Comparison of ENCODE assay signal across 16 mouse cellular contexts in genomic region chr11:119948803-119949202, GRCm38 (mm10). TPM values are rescaled to one million over a fixed set of nuclear protein-coding genes. Genes with fewer than 3 reads are reported as not detected.
DNase-seq lines count a peak whose midpoint lies in the region; ATAC-seq and TF ChIP-seq lines count a peak whose summit lies in the region.
"Had no signal": no experiment of that assay in that cellular context is flagged by ENCODE, and none has a peak within 500 bp of the region (broad histone marks: within the 10 kb centered on the region; RNA-seq: fewer than 3 reads in every experiment).

No protein-coding gene starts in this region.

- intact Hi-C loops in gastrocnemius, adult 2 months (cut with DNase I): no loop called here

- no peaks in the 10 kb centered on the region for H3K36me3 ChIP-seq in liver, postnatal 0 days (replicated peaks; ENCODE audit: insufficient read depth, low read length)
- no peaks in the 10 kb centered on the region for H3K36me3 ChIP-seq in liver, embryonic 12.5 days
- H3K36me3 ChIP-seq: midbrain, embryonic 15.5 days; neural tube, embryonic 12.5 days had no signal

- WGBS in cerebellum, adult 2 months: 7% methylated on average over 2 of the region's 2 CpGs
- 64% methylated on average over 2 of the region's 2 CpGs for WGBS in liver, postnatal 0 days (ENCODE audit: insufficient replicate concordance)
- WGBS in liver, embryonic 12.5 days (ENCODE audit: insufficient replicate concordance): 77% methylated on average over 2 of the region's 2 CpGs
- WGBS in olfactory bulb, adult 2 months: 33% methylated on average over 2 of the region's 2 CpGs

- 0 out of 2 replicates have a peak overlapping the region, but pooled peaks have one; percentile 4 for H3K27ac ChIP-seq in cerebellum, adult 2 months (ENCODE audit: insufficient read depth, low read length)
- H3K27ac ChIP-seq in liver, postnatal 0 days (ENCODE audit: low read depth): peak overlapping the region; percentile 96
- no peak overlapping the region for H3K27ac ChIP-seq in liver, embryonic 12.5 days
- peak overlapping the region; percentile 30 for H3K27ac ChIP-seq in olfactory bulb, adult 2 months (ENCODE audit: insufficient read depth, low read depth, low read length)
- no peak overlapping the region; the same call in 1 of the 2 replicates for H3K27ac ChIP-seq in gastrocnemius, adult 2 months
- H3K27ac ChIP-seq: midbrain, embryonic 15.5 days; neural tube, embryonic 12.5 days had no signal

- no peak for TF ChIP-seq POLR2A in cerebellum, adult 2 months (IDR thresholded peaks at IDR 0.05; ENCODE audit: borderline replicate concordance, insufficient read depth, low read length)
- no peak for TF ChIP-seq POLR2A in olfactory bulb, adult 2 months (IDR thresholded peaks at IDR 0.05; ENCODE audit: insufficient read depth, low read depth, low read length)

- no peaks in the 10 kb centered on the region for H3K27me3 ChIP-seq in cerebellum, adult 2 months (ENCODE audit: control insufficient read depth, insufficient read depth, low read length)
- no peaks in the 10 kb centered on the region for H3K27me3 ChIP-seq in liver, postnatal 0 days (ENCODE audit: insufficient read depth, low read length)
- peaks cover 16% of the 10 kb centered on the region for H3K27me3 ChIP-seq in liver, embryonic 12.5 days (replicated peaks)
- H3K27me3 ChIP-seq: midbrain, embryonic 15.5 days; neural tube, embryonic 12.5 days had no signal

- DNase-seq in cerebellum, adult 2 months: peak; percentile 56 to 66
- no peak for DNase-seq in cerebellum, adult 11 months
- no peak for DNase-seq in liver, postnatal 0 days
- DNase-seq in heart, adult 8-10 months (ENCODE audit: low spot score): peak; percentile 40
- no peak for DNase-seq in gastrocnemius, adult 2 months
- DNase-seq: B cell, adult 2 months; kidney, postnatal 25 days; layer of hippocampus, postnatal 36 days; lung, postnatal 14 days; thymus, adult 2 months had no signal

- TF ChIP-seq CTCF in cerebellum, adult 2 months (IDR thresholded peaks at IDR 0.05; ENCODE audit: borderline replicate concordance, insufficient read depth, low read depth, low read length): no peak
- no peak for TF ChIP-seq CTCF in liver, postnatal 0 days (IDR thresholded peaks at IDR 0.05; ENCODE audit: low read depth)
- TF ChIP-seq CTCF in olfactory bulb, adult 2 months (IDR thresholded peaks at IDR 0.05; ENCODE audit: insufficient read depth, low read depth, low read length): no peak
- no peak for TF ChIP-seq CTCF in gastrocnemius, adult 2 months (IDR thresholded peaks at IDR 0.05)

- H3K4me2 ChIP-seq in liver, postnatal 0 days (ENCODE audit: low read depth, low read length): no peak overlapping the region
- no peak overlapping the region for H3K4me2 ChIP-seq in liver, embryonic 12.5 days
- H3K4me2 ChIP-seq: midbrain, embryonic 15.5 days; neural tube, embryonic 12.5 days had no signal

- H3K4me1 ChIP-seq in cerebellum, adult 2 months (ENCODE audit: control insufficient read depth, insufficient read depth, low read length): peaks cover 54% of the 10 kb centered on the region
- H3K4me1 ChIP-seq in liver, postnatal 0 days (ENCODE audit: insufficient read depth): peaks cover 59% of the 10 kb centered on the region
- H3K4me1 ChIP-seq in liver, embryonic 12.5 days: peaks cover 45% of the 10 kb centered on the region
- H3K4me1 ChIP-seq in olfactory bulb, adult 2 months (ENCODE audit: control insufficient read depth, insufficient read depth, low read length): peaks cover 62% of the 10 kb centered on the region

- ATAC-seq in liver, postnatal 0 days: no peak
- no peak for ATAC-seq in liver, embryonic 12.5 days
- no peak for ATAC-seq in megakaryocyte-erythroid progenitor cell, adult 5-6 weeks (replicated peaks; ENCODE audit: low FRiP score, low TSS enrichment, poor library complexity, severe bottlenecking)
- ATAC-seq: forebrain, embryonic 16.5 days; midbrain, embryonic 15.5 days had no signal

- no peak overlapping the region for H3K4me3 ChIP-seq in cerebellum, adult 2 months (replicated peaks; ENCODE audit: insufficient read depth, low read depth, low read length)
- H3K4me3 ChIP-seq in liver, postnatal 0 days (ENCODE audit: low read depth, low read length): no peak overlapping the region
- no peak overlapping the region for H3K4me3 ChIP-seq in liver, embryonic 12.5 days
- H3K4me3 ChIP-seq in olfactory bulb, adult 2 months (ENCODE audit: insufficient read depth, low read depth, low read length): no peak overlapping the region
- H3K4me3 ChIP-seq in gastrocnemius, adult 2 months: no peak overlapping the region
- H3K4me3 ChIP-seq: midbrain, embryonic 15.5 days; neural tube, embryonic 12.5 days had no signal

- H3K9ac ChIP-seq in liver, postnatal 0 days (replicated peaks): peak overlapping the region; percentile 54
- no peak overlapping the region for H3K9ac ChIP-seq in liver, embryonic 12.5 days
- H3K9ac ChIP-seq: midbrain, embryonic 15.5 days; neural tube, embryonic 12.5 days had no signal

- TF ChIP-seq EP300 in liver, postnatal 0 days (IDR thresholded peaks at IDR 0.05; ENCODE audit: low read depth): no peak

- H3K9me3 ChIP-seq in liver, postnatal 0 days (ENCODE audit: low read length): no peaks in the 10 kb centered on the region
- no peaks in the 10 kb centered on the region for H3K9me3 ChIP-seq in liver, embryonic 12.5 days (replicated peaks)
- H3K9me3 ChIP-seq: midbrain, embryonic 15.5 days; neural tube, embryonic 12.5 days had no signal

RNA-seq across cellular contexts. Expression of gene Baiap2, which starts 6.2 kb away (rescaled TPM):
- 116 and 141 TPM in 2 replicates for polyA plus RNA-seq in cerebellum, adult 2 months (2012; rRNA removed)
- polyA plus RNA-seq in liver, postnatal 0 days (2015; fragmentation: Nextera tagmentation; extraction: Ambion mirVana): 20.8 and 21.3 TPM in 2 replicates
- 6.2 and 7.0 TPM in 2 replicates for polyA plus RNA-seq in liver, embryonic 12.5 days (2016; fragmentation: Nextera tagmentation; extraction: Ambion mirVana)
- 10 to 100 TPM in 1 of 4 experiments, 1 to 10 TPM in 3; 4.8 to 10.0 (median 5.8) TPM for total RNA-seq in heart, adult 8-10 months (2022)
- polyA plus RNA-seq in olfactory bulb, adult 2 months (2012; ENCODE audit: insufficient read depth, insufficient read length, low replicate concordance, missing spikeins): not detected in 2 replicates
- 1 to 10 TPM; 1.5 to 2.0 TPM for total RNA-seq in gastrocnemius, adult 2 months (2021)
- total RNA-seq in megakaryocyte-erythroid progenitor cell, adult 5-6 weeks (2014; fragmentation: Nextera tagmentation): 1.0 and 2.3 TPM in 2 replicates
- 1.5 and 17.7 TPM in 2 replicates for total RNA-seq in megakaryocyte-erythroid progenitor cell, adult 5-6 weeks (2017)

RNA-seq across cellular contexts. Expression of gene Chmp6, which starts 35.6 kb away (rescaled TPM):
- 41.9 and 43.9 TPM in 2 replicates for polyA plus RNA-seq in cerebellum, adult 2 months (2012; rRNA removed)
- 28.0 and 30.5 TPM in 2 replicates for polyA plus RNA-seq in liver, postnatal 0 days (2015; fragmentation: Nextera tagmentation; extraction: Ambion mirVana)
- 45.9 and 48.6 TPM in 2 replicates for polyA plus RNA-seq in liver, embryonic 12.5 days (2016; fragmentation: Nextera tagmentation; extraction: Ambion mirVana)
- 10 to 100 TPM; 29.9 to 33.7 (median 30.4) TPM for total RNA-seq in heart, adult 8-10 months (2022)
- not detected in 2 replicates for polyA plus RNA-seq in olfactory bulb, adult 2 months (2012; ENCODE audit: insufficient read depth, insufficient read length, low replicate concordance, missing spikeins)
- 10 to 100 TPM; 29.6 to 31.3 TPM for total RNA-seq in gastrocnemius, adult 2 months (2021)
- total RNA-seq in megakaryocyte-erythroid progenitor cell, adult 5-6 weeks (2014; fragmentation: Nextera tagmentation): 13.6 and 25.2 TPM in 2 replicates
- total RNA-seq in megakaryocyte-erythroid progenitor cell, adult 5-6 weeks (2017): 17.7 and 92.3 TPM in 2 replicates

Comparison
In these comparisons a context has a peak if more than half of its experiments do, and no peak if none do; other contexts are left out.
1. DNase-seq: peak in cerebellum, adult 2 months (2 of 2) and heart, adult 8-10 months (single experiment); none in cerebellum, adult 11 months (single experiment), liver, postnatal 0 days (single experiment) and gastrocnemius, adult 2 months (single experiment).
2. H3K27ac ChIP-seq: peak in cerebellum, adult 2 months (single experiment), liver, postnatal 0 days (single experiment) and olfactory bulb, adult 2 months (single experiment); none in liver, embryonic 12.5 days (single experiment) and gastrocnemius, adult 2 months (single experiment).
3. RNA of gene Chmp6, which starts 35.6 kb away (polyA plus RNA-seq): 45.9 to 48.6 TPM in liver, embryonic 12.5 days, 41.9 to 43.9 TPM in cerebellum, adult 2 months and 28.0 to 30.5 TPM in liver, postnatal 0 days; not detected in olfactory bulb, adult 2 months; every median in the first group is over 10 times any median in the second.